Mouse (Mus musculus) thymus, postnatal 25 days (tissue): ENCODE results near the gene Ces1d.

ENCODE experiments used
- DNase-seq: peaks from one replicate; pipeline ENCODE4 v3.0.0; 2022

The Ces1d gene

GRCm38 (mm10) chr8:93132196-93132595, 65.4 kb downstream of the Ces1d start:
- DNase-seq, result no peak

DNA sequence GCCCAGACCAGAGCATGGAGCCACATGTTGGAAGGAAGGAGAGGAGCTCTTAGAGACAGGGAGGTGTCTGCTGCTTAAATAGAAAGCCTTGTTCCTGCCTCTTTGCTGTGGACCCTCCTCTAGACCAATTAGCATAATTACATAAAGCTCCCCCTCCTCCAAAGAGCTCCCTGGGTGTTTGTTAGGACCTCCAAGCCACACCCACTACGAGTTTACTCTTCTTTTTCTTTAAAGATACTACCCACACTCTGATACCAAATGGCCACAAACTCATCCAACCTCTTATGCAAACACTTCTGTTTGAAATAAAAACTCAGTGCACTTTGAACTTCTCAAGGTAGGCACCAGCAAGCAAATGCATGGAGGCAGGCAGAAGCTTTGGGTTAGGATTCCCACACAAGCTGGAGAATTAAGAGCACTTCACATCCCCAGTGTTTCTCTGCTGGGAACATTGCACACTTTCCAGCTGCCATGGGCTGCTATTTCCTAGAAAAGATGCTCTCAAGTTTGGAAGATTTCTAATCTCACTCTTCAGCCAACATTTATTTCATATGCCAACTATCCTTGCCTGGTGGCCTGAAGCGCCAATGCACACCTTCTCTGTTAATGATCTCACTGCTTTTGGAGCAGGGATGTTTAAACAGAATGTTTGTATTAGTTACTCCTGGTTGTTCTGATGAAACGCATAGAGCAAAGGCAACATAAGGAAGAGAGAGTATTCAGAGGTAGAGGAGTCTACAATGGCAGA, 66.2 kb downstream of the Ces1d start, which contains the start of gene Ces1c:
Ces1c (minus strand) TSS at position 51 of the 748 bp plus-strand sequence.
- no peak for DNase-seq

DNA sequence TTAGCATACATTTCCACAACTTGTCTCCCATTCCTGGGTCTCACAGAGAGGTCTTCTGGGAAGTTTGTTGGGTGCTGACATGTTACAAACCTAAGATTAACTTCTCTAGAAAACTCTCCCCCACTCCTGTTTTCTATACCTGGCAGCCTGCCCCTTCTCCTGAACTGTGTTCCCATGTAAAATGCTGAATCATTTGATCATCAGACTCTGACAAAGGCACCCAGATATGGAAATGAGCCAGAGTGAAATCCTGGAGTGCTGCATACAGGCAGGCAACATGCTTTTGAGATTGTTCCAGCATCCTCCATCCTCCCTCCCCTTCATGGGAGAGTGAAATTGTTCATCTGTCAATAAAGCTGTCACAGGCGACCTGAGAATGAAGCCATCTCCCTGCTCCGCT, 71.2 kb downstream of the Ces1d start:
- no peak for DNase-seq

- DNase-seq, result no peak
Observed at GRCm38 (mm10) chr8:93122005-93122404, 75.6 kb downstream of the Ces1d start.
